Mouse (Mus musculus): ENCODE data around the gene Tifa.

Tifa gene

DNA sequence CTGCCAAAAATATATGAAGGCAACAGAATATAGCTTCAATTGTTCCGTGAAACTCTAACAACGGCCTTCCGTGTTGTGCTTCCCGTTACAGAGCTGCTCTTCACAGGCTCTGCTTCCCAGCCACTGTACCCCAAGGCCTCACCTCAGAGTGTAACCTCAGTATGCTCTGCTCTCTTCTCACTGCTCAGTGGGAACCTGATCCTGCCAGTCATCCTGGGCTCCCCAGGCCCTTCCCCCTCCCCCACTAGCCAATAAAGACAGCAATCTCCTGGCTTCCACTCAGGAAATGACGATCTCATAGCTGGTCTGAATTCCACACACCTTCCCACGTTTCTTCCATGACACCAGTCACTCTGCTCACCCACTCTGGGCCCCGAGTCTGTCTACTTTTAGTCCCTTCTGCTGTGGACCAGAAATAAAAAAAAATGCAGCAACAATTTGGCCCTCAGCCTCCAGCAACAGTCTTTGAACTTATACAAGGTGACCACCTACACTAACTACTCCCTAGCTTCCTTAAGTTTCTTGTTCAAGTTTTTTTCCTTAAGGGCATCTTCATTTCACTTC lies 27.6 kb downstream of the Tifa start:
- in situ Hi-C loops (cut with MboI; ENCODE audit: unreplicated experiment in 2 of 2): loop anchor here in 1 of 2 experiments (25.0 kb wide), 2 partner anchors 1230 to 1520 kb away; partner anchors contain the start of genes Camk2d and Enpep

DNA sequence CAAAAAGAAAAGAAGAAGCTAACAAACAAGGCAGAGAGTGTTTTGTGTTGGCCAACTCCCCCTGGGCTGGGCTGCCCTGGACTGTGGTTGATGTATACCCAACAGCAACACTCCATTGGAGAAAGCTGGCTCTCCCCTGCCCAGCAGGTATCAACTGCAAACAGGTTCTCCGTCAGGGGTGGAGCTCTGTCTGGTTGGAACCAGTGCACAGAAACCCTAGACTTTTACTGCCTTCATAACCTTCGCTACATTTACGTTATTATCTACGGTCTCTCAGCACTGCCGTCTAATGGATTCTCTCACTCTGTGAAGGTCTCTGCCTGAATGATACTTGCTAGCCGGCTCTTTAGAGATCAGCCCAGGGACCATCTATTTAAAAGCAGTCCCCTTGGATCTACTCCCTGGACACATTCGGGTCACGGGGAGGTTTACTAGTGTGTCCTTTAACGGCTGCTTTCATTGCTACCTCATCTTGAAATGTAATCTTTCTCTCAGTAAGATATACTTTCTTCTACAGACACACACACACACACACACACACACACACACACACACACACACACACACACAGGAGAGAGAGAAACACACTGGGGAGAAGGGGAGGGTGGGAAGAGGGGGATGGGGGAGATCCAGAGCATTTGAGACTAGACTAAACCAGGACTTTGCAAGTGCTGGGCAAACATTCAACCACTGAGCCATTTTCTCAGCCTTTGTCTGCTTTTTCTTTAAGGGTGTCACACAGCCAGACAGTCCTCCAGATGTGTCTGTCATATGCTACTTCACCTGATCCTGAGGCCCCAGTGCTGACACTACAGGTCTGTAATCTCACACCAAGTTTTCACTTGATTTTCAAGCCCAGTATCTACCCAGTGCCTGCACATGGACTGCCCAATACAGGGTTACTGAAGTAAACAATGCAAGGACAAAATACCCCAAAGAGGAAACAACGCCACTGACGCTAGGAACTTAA lies 29.4 kb downstream of the Tifa start:
- in situ Hi-C loops (cut with MboI; ENCODE audit: unreplicated experiment in 2 of 2): loop anchor here in 1 of 2 experiments (25.0 kb wide), 2 partner anchors 1232 to 1518 kb away; partner anchors contain the start of genes Camk2d and Enpep

DNA sequence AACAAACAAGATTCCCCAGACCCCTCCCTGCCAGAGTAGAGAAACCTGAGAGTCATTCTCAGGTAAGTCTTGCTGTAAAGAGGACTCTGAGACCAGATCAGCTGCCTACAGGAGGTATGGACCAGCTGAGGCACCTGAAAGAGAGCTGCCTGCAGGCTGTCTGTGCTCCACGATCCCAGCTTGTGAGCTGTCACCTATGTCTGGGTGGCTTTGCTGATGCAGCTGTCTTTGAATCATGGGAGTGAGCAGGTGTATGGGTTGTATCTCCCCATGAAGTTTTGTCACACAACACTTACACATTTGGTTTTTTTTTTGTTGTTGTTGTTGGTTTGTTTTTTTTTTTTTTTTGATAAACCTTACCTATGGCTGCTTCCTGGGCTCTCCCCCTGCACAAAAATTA lies 30.8 kb downstream of the Tifa start:
- in situ Hi-C loops (cut with MboI; ENCODE audit: unreplicated experiment in 2 of 2): loop anchor here in 1 of 2 experiments (10.0 to 25.0 kb wide), 3 partner anchors 1016 to 1517 kb away; partner anchors contain the start of genes Camk2d and Enpep

DNA sequence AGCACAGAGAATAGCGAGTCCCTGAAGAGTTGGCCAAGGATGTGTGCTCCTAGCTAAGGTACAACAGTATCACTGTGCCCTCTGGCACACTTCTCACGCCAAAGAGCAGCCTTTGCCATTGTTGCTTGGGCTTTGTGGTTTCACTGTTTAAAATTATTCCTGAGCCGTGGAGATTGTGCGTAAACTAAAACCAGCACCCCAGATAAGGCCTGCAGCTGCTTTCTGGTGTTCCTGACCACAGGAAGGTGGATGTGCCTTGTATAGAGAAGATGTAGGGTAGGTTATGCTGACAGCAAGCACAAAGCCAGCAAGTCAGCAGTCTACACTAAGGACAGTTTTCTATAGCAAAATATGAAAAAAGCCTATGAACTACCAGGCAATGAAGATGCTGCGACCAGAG lies 31.6 kb downstream of the Tifa start:
- in situ Hi-C loops (cut with MboI; ENCODE audit: unreplicated experiment in 2 of 2): loop anchor here in 1 of 2 experiments (10.0 to 25.0 kb wide), 3 partner anchors 1016 to 1516 kb away; partner anchors contain the start of genes Camk2d and Enpep

DNA sequence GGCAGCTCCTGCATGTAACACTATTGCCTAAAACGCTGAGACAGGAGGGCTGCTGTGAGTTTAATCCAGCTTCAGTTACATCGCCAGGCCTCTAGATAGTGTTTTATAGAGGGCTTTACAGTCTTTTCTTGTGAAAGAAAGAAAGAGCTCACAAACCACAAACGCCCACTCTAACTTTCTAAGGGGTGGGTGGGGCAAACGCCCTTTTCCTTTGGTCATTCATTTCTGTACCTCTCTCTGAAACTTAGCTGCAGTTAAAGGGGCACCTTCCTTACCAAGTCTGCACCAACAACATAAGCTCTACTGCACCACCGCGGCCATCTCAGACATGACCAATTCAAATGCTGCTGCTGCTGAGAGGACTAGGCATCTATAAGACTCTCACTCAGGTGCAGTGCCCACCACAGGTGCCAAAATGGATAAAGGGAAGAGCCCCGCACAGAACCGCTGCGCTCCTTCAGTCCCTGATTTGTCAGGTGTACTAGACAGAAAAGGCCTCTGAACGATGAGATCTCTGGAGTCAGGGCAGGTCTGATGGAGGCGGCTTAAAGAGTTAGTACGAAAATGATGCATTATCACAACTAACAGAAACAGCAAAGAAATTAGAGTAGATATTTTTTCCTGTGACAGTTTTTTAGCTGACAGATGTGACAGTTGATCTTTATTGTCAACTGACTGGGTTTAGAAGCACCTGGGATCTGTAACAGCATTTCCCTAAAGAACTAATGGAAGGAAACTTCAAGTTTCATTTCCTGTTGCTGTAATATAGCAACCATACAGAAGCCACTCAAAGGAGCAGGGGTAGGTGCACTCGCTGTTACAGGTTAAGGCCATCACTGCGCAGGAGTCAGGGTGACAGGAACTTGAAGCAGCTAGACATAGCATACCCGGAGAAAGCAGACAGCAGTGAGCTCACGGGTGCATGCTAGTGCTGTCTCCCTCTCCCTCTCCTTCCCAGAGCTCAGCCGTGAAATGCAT lies 34.6 kb downstream of the Tifa start:
- in situ Hi-C loops (cut with MboI; ENCODE audit: unreplicated experiment in 2 of 2): loop anchor here in 1 of 2 experiments (10.0 to 25.0 kb wide), 3 partner anchors 1019 to 1513 kb away; partner anchors contain the start of genes Camk2d and Enpep

DNA sequence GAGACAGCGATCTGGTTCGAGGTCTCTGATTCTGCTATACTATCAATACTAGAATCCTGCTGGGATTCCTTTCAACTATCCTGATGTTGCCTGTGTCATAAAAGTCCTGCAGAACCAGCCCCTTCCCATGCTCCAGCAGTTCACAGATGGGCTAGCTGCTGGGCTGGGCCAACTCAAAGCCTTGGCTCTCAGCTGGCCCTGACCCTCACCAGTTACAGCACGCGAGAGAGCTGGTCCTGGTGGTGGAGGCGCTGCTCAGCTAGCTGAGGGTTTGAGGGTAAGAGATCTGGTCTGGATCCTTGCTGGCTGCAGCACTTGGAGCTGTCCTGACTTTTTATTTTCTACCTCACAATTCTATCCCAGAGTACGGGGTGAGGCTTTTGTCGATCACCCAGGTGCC lies 36.9 kb downstream of the Tifa start:
- in situ Hi-C loops (cut with MboI; ENCODE audit: unreplicated experiment in 2 of 2): loop anchor here (5.0 to 10.0 kb wide), 2 partner anchors 34 to 1022 kb away; no protein-coding TSS in a partner anchor

DNA sequence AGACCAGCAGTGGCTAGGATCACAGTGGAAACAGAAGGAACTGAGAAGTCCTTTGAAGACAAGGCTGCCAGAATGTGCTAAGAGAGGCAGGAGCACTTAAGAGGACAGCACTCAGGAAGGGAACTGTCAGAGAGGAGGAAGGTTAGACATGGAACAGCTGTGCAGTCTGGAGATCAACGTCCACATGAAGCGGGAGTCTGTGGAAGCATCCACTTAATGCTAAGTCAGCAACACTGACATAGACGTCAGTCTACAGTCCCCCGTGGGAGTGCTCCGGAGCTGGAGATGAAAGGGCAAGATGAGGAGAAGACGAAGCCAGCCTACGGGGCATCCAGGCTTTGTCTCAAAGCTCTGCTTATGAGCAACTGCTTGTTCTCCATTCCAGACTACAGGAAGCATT lies 37.5 kb downstream of the Tifa start:
- in situ Hi-C loops (cut with MboI; ENCODE audit: unreplicated experiment in 2 of 2): loop anchor here (5.0 to 10.0 kb wide), 2 partner anchors 35 to 1022 kb away; no protein-coding TSS in a partner anchor

DNA sequence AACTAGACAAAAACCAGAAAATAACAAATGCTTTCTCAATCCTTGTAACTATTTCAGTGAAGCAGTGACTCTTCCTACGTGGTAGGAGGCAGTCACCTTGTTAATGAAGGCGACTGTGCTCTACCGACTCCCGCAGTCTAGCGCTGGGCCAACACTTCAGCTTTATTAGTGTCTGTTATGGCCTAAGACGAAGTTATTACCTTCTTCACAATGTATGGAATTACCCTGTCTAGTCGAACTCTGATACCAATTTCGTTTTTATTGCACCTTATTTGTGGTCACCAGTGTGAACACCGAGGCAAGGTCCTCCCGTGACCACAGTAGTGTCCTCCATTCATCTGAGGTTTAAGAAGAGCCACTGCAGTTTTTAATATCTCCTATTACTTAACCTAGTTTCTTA lies 40.6 kb downstream of the Tifa start:
- in situ Hi-C loops (cut with MboI; ENCODE audit: unreplicated experiment in 2 of 2): no loop called here

DNA sequence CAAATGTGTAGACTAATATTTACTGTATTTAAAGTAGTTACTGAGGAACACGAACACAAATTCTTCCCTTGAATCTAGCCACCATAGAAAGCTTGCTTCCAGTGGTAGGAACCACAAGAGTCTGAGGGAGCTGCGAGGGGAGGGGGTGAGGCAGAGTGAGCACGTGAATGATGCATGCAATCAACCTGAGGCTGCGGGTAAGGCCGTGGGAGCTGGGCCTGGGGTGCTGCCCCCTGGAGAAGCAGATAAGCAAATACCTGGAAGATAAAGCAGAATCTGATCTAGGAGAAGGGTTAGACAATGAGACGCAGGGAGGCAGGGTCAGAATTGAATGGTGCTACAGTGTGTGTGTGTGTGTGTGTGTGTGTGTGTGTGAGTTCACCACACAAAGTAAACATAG lies 41.5 kb downstream of the Tifa start:
- in situ Hi-C loops (cut with MboI; ENCODE audit: unreplicated experiment in 2 of 2): no loop called here

DNA sequence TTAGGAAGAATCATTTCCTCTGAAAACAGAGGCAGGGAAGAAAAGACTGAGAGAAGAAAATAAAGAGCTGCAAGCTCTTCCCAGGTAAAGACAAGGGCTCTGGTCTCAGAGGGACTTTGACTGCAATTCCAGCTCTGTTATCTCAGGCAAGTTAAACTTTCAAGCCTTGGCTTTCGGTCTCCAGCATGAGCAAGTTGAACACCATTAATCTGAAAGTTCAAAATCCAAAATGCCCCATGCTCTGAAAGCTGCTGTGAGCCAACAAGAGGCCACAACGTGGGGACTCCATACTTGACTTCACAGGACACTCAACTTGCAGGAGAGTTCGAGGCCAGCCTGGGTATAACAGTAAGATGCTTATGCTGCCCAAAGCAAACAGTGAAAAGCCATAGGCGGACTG lies 44.4 kb downstream of the Tifa start:
- in situ Hi-C loops (cut with MboI; ENCODE audit: unreplicated experiment in 2 of 2): no loop called here

DNA sequence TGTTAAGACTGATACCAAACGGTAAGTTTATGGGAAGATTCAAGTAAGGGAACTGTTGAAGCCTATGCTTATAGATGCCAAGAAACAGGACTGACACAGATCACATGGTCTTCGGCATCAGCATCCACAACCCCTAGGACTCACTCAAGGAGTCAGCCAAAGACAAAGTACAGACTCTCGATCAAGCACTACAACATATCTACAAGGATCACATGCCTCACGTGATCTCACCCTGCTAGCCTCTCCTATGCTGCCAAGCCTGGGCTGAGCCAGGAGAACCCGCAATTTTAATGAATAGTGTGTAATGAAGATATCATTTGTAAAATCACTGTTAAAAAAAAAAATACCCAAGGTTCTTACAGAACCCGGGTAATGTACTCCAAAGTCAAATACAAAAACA lies 46.0 kb downstream of the Tifa start:
- in situ Hi-C loops (cut with MboI; ENCODE audit: unreplicated experiment in 2 of 2): no loop called here

DNA sequence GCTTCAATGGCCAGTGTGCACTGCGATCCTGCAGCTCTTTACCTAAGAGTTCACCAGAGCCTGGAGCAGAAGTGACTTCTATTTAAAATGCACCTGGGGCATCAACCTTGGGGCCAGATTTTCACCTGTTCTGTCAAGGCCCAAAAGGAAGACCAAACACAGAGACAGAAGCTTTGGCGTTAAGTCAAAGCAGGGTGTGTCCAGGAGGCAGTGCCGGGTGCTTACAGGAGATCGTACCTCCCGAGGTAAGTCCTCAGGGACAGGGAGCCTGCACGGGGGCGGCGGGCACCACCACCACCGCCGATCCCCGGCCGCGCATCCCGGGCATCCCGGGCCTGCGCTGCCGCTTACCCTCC lies 47.2 kb downstream of the Tifa start:
- in situ Hi-C loops (cut with MboI; ENCODE audit: unreplicated experiment in 2 of 2): no loop called here

DNA sequence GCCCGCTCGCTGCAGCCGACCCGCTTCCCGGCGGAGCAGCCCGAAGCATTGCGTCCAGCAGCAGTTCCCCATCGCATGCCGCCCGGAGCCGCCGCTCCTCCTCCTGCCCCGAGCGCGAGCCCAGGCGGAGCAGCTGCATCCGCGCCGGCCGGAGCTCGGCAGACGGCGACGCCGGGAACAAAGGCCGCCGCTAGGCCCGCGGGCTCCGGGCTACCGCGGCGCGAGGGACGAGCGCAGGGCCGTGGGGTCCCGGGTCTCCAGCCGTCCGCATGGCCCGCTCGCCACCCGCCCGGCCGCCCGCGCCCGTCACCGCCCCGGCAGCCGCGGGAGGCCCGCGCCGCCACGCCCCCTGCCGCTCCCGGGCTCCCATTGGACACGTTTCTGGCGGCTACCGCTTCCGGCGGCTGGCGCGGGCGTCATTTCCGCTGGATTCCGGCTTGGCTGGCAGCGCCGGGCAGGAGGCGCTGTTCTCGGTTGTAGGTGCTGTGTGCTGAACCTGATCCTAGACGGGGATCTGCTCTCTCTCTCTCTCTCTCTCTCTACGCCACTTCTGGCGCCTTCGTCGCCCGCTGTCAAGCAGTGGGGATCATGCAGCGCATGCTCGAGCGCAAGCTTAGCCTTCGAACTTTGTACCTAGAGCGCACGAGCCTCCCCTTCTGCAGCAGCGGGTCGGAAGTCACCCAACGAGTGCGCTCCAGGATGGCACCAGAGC lies 47.7 kb downstream of the Tifa start, which contains the start of gene Ap1ar:
Ap1ar (minus strand) TSS at position 370 of the 712 bp plus-strand sequence.
- in situ Hi-C loops (cut with MboI; ENCODE audit: unreplicated experiment in 2 of 2): no loop called here

DNA sequence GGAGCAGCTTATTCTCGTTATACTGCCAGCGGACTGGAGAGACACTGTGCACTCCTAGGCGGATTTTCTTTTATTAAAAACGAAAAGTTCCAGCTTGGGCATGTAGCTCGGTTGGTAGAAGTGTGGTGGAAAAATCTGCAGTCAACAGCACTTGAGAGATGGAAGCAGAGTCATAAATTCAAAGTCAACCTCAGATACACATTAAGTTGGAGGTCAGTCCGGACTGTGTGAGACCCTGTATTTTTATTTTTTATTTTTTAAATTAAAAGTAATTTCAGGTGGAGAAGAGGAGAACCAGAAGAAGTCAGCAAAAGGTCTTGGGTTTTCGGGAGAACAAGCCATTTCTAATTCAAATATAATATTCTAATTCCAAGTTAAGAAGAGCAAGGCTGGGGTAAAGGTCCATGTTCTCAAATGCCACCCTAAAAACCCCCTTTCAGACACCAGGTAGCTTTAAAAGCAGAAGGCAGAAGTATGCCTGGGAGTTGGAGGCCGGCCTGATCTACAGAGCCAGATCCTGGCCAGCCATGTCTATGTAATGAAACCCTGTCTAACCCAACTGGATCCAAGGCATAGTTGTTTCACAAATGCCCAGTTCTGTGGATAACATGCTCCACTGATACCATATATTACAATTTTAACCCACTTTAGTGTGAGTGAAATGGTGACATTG lies 48.5 kb downstream of the Tifa start:
- in situ Hi-C loops (cut with MboI; ENCODE audit: unreplicated experiment in 2 of 2): no loop called here

DNA sequence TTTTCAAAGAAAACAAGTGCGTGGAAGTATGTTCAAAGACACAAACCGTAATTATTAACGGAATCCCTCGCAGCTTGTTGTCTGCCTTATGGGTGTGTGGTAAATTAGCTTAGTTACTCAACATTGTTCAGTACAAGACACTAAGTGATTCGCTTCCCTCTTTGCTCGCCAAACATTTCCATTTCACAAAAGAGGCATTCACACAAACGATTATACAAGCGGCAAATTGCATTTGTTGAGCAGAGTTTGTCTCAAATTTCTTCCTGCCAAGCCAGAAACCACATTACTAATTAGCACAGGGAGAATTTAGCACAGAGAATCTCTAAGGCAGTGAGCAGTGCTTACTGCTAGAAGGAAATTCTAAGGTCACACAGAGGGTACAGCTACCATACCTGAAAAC lies 52.3 kb downstream of the Tifa start:
- in situ Hi-C loops (cut with MboI; ENCODE audit: unreplicated experiment in 2 of 2): loop anchor here in 1 of 2 experiments (5.0 kb wide), 1 partner anchor 105 kb away; no protein-coding TSS in a partner anchor

DNA sequence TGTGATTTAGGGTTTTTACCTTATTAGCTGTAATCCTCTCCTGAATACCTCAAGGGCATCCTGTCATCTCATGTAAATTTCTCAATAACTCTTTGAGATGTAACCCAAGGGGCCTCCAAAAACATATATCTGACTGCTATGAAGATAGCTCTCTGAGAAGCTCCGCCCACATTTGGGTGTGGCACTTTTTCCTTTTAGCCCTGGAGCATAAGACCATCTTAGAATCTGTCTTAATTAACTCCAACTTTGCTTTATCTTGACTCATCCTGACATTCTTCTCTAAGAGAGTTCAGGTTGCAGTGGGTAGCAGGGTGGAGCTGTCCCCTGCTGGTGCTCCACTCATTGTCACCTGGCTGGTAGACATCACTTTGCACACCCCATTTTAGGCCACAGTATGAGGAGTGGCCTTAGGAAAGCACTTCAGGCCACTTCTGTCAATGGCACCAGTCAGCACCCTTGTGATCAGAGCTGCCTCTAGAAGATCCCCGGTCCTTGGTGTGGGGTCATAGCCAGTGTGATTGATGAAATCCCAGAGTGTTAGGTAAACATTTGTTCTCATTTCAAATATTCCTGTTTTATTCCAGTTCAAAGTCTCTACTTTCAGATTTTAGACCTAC lies 53.8 kb downstream of the Tifa start:
- in situ Hi-C loops (cut with MboI; ENCODE audit: unreplicated experiment in 2 of 2): loop anchor here in 1 of 2 experiments (5.0 kb wide), 1 partner anchor 104 kb away; no protein-coding TSS in a partner anchor

DNA sequence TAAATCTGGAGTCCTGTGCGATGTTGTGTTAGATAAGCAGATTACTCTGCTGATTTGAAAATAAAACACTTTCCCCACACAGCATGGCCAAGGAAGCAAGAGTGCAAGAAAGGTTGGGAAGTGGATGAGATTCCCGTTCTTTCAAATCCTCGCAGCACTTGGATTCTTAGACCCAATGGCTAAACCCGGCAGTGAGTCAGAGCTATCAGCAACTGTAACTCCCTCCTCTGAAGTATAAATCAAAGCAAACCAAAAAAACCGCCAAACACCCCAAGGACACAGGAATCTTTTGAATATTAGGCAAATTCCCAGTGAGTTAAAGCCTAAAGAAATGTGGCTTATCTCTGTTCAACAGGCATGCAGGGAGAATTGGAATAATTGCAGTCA lies 54.3 kb downstream of the Tifa start:
- in situ Hi-C loops (cut with MboI; ENCODE audit: unreplicated experiment in 2 of 2): loop anchor here in 1 of 2 experiments (5.0 kb wide), 1 partner anchor 103 kb away; no protein-coding TSS in a partner anchor
